Mouse (Mus musculus) MEL (cell line): ENCODE data around the gene Cenpp. TPM values are rescaled to one million over a fixed set of nuclear protein-coding genes. Genes with fewer than 3 reads are reported as not detected.

ENCODE experiments used
- polyA plus RNA-seq, 2 experiments: library from polyadenylated mRNA; stranded (reverse) in 1 of 2; unstranded in 1 of 2; fragments of >175 nt in 1 of 2; fragments of >200 nt in 1 of 2; gene quantifications; 2 replicates each; pipeline versions ENCODE4 v1.2.1 to v1.2.4; 2012; ENCODE audit warnings: low replicate concordance in 2 of 2, low read depth in 1 of 2; ENCODE audit not compliant: insufficient read length in 2 of 2, insufficient read depth in 1 of 2, missing spikeins in 1 of 2
- total RNA-seq: library from RNA; depleted of rRNA; stranded (reverse); fragments of 300-350 nt; gene quantifications from 2 replicates; pipeline ENCODE4 v1.2.3, GENCODE M21; 2012; rRNA removed

Gene Cenpp
- total and polyA plus RNA-seq, 3 experiments: 13.2 to 17.9 TPM; not detected in 1

Other genes with a start within 250 kb of the Cenpp start
- 18.5 and 19.6 TPM in 2 replicates for gene Ippk, start 231.5 kb downstream of the Cenpp start, total RNA-seq
- gene Ippk, start 231.5 kb downstream of the Cenpp start, polyA plus RNA-seq: 10 to 100 TPM in 1 of 2 experiments, not detected in 1; 14.0 TPM
- gene Tes3-ps, start 159.5 kb downstream of the Cenpp start, total RNA-seq: 0.26 and 0.31 TPM in 2 replicates
- gene Tes3-ps, start 159.5 kb downstream of the Cenpp start, polyA plus RNA-seq: under 1 TPM in 1 of 2 experiments, not detected in 1; 0.68 TPM
- 0.04 and 0.07 TPM in 2 replicates for gene Ecm2, start 148.0 kb downstream of the Cenpp start, total RNA-seq
- under 1 TPM in 1 of 2 experiments, not detected in 1; 0.08 TPM for gene Ecm2, start 148.0 kb downstream of the Cenpp start, polyA plus RNA-seq
- not detected in 2 replicates for gene Aspn, start 108.3 kb downstream of the Cenpp start, total RNA-seq
- under 1 TPM in 1 of 2 experiments, not detected in 1; 0.04 TPM for gene Aspn, start 108.3 kb downstream of the Cenpp start, polyA plus RNA-seq
- 0.04 and 0.13 TPM in 2 replicates for gene Omd, start 70.3 kb downstream of the Cenpp start, total RNA-seq
- gene Omd, start 70.3 kb downstream of the Cenpp start, polyA plus RNA-seq: 1 to 10 TPM in 1 of 2 experiments, not detected in 1; 4.1 TPM
- gene Ogn, start 44.7 kb downstream of the Cenpp start, total RNA-seq: 0.04 TPM in 1 of 2 replicates, not detected in the other
- gene Ogn, start 44.7 kb downstream of the Cenpp start, polyA plus RNA-seq: under 1 TPM in 1 of 2 experiments, not detected in 1; 0.06 TPM
- gene Nol8, start 293 bp upstream of the Cenpp start, total RNA-seq: 23.6 and 26.2 TPM in 2 replicates
- 100 to 1,000 TPM in 1 of 2 experiments, 10 to 100 TPM in 1; 20.1 to 484 TPM for gene Nol8, start 293 bp upstream of the Cenpp start, polyA plus RNA-seq
- 86.4 and 115 TPM in 2 replicates for gene Iars, start 29.3 kb upstream of the Cenpp start, total RNA-seq
- 1,000 to 10,000 TPM in 1 of 2 experiments, 100 to 1,000 TPM in 1; 178 to 4,419 TPM for gene Iars, start 29.3 kb upstream of the Cenpp start, polyA plus RNA-seq
- not detected in 2 replicates for gene Gm30302, start 146.2 kb upstream of the Cenpp start, total RNA-seq
- gene Gm30302, start 146.2 kb upstream of the Cenpp start, polyA plus RNA-seq: under 1 TPM in 1 of 2 experiments, not detected in 1; 0.19 TPM